Mouse (Mus musculus): ENCODE results near the gene Trabd2b.

Gene Trabd2b

GRCm38 (mm10) chr4:114537376-114537974 is 131.0 kb downstream of the Trabd2b start:
- intact Hi-C loops (cut with DNase I): no loop called here

DNA sequence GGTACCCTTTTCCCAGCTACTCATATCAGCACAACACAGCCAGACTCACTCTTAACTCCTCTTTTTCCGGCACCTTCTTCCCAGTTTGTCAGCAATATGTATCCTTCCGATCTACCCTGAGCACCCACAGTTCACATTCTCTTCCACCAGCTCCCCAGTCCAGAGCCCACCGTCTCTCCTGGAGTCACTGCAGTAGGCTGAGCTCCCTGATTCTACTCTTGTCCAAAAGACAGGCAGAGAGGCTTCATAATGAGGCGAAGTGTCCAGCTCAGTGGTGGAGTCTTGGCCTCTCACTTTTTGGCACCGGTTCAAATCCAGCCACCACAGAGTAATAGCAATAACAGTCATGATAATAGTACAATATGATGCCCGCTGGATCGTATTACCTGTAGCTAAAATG is 133.5 kb downstream of the Trabd2b start:
- intact Hi-C loops (cut with DNase I): no loop called here

DNA sequence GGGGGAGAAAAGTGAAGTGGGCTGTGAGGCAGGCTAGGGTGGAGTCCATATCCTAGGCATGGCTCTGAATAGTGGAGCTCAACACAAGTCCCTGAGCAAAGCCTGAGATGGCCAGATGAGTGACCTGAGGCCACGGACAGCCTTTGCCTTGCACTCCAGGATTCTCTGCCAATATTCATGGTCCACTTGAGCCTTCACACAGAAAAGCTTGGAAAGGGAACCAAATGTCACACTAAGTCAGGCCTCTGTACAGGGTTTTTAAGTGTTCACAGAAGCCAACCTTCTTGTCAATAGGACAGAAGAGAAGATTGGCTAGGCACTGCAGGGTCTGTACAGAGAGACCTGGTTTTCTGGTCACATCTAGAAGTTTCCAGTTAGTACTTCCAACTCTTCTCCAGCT is 134.7 kb downstream of the Trabd2b start:
- intact Hi-C loops (cut with DNase I): no loop called here

- intact Hi-C loops (cut with DNase I): no loop called here
These were observed 135.6 kb downstream of the Trabd2b start for GRCm38 (mm10) chr4:114542136-114542535.

- intact Hi-C loops (cut with DNase I): no loop called here
These were observed 139.1 kb downstream of the Trabd2b start for GRCm38 (mm10) chr4:114545481-114546200.

- intact Hi-C loops (cut with DNase I): no loop called here
These were observed 141.3 kb downstream of the Trabd2b start for GRCm38 (mm10) chr4:114547658-114548448.

DNA sequence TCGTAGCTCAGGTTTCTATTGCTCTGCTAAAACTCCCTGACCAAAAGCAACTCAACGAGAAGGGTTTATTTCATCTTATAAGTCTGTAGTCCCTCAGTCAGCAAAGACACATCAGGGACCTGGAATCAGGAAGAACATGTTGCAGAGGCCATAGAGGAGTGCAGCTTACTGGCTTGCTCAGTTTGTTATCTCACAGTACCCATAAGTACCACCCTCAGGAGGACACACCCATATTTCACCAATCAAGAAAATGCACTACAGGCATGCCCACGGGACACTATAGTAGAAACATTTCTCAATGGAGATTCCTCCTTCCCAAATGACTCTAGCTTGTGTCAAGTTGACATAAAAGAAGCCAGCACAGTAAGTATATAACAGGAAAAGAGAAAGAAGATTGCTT is 143.0 kb downstream of the Trabd2b start:
- intact Hi-C loops (cut with DNase I): no loop called here

DNA sequence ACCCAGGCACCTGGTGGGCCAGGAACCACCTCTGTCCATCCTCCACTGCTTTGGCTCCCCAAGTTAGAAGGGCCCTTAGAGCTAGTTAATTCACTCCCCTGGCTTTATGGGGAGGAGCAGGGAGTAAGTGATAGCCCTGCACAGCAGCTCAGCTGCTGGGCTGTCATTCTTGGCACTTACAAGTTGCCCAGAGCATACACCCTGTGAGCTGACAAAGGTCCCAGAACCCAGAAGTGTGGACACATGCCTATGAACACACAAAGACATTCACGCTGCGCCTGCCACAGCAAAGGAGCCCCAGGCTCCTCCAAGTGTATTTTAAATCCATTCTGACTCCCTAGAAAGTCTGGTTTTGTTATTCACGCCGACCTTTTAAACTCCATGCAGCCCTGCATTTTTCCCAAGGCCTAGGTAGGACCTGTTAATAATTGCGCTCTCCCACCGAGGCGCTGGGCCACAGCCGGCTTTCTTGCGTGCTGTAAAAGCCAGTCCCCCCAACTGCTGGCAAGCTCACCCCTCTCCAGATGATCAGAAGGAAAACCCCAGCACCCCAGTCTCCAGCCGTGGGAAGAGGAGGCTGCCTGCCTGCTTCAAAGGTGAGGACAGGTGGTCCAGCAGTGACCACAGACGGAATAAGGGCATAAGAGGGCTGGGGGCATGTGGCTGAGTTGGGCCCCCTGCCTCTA is 144.1 kb downstream of the Trabd2b start:
- intact Hi-C loops (cut with DNase I): no loop called here

- intact Hi-C loops (cut with DNase I): no loop called here
These were observed 150.4 kb downstream of the Trabd2b start for GRCm38 (mm10) chr4:114556880-114557279.

GRCm38 (mm10) chr4:114557731-114558130 is 151.2 kb downstream of the Trabd2b start:
- intact Hi-C loops (cut with DNase I): no loop called here

- intact Hi-C loops (cut with DNase I): no loop called here
These were observed 152.0 kb downstream of the Trabd2b start for GRCm38 (mm10) chr4:114558487-114558886.

DNA sequence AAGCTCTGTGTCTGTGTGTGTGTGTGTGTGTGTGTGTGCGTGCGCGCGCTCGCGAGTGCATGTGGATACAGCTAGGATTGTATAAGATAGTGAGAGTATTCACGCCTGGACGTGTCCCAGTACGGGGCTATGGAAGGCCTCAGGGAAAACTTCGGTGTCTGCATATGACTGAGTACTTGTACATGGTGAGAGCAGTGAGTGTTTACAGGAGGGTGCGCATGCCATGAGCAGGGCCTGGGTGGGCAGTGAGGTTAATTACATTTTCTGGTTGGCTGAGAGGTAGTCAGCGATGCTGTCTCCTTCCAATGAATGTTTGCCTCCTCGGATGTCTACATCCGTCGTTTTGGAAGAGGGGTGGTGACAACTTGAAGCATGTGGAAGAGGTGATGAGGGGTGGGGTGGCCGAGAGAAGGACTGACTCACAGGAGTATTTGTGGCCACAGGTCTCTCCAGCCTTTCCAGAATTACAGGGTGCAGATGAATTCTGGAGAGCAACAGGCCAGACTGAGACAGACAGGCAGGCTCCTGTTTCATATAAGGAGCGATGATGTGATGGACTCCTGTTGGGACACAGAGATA is 154.2 kb downstream of the Trabd2b start:
- intact Hi-C loops (cut with DNase I): no loop called here

- intact Hi-C loops (cut with DNase I): no loop called here
These were observed 157.7 kb downstream of the Trabd2b start for GRCm38 (mm10) chr4:114564131-114564695.

DNA sequence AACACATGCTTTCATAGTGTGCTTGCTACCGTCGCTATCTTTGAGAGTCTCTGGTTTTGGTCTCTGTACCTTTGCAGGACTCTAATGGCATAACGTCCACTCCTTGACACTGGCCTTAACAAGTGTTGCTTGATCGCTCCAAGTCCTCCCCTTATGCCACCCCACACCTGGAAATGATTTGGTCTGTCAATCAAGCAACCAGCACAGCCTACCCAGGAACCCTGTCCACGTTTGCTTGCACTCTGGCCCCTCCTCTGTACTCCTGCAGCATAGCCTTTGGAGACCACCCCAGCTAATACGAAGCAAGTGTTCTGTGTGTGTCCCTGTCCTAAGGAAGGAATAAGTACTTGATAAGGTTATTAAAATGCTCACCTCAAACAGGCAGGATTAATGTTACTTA is 161.1 kb downstream of the Trabd2b start:
- intact Hi-C loops (cut with DNase I): no loop called here

DNA sequence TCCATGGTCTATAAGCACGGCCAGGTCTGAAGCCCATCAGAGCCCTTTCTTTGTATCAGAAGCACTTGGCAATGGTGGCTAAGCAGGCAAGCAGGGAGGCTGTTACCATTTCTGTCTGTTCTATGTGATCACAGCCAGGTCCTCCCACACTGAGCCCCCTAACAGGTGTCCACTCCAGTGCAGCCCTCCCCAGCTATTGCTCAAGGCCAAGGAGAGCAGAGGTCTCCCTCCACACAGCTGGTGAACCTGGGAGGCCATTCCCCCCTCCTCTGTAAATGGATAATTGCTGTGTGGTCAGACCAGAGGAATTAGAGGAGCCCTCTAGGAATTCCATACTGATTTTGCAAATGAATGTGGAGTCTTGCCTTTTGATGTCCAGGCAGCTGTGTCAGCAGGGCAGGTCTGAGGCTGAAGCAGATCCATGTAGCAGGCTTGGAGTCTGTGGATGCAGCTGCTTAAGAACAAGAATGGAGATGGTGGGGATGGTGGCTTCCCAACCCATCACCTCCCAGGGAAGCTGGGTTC is 161.6 kb downstream of the Trabd2b start:
- intact Hi-C loops (cut with DNase I): no loop called here

DNA sequence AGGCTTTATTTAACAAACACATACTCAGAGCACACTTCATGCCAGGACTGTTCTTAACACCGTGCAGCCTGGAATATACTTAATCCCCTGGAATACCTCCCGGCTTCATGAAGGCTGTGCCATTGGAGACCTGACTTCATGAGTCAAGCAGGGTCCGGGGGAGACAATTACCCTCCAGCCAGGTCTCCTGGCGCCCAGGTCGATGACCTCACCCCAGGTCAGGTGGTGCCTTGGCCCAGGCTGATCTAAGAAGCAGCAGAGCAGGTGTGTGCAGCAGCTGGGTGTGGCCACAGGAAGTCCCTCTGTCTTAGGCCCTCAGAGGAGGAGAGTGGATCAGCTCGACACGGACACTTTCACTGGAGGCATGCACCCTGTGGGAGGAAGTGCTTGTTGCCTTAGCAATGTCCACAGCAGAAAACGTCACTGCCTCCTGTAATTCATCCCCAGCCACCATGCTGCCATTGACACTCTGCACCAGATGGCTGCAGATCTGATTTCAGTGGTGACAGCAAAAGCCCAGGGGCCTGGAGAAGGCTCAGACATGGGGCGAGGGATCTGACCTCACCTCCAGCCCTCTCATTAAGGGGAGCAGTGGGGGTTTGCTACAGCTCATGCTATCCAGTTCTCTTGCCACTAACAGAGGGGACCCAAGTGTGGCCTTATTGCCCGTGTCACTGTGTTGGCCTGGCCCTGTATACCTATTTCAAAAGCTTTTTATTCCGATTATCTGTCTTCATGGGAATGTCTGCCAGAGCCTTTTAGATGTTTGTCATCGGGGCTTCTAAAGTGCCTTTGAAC is 171.8 kb downstream of the Trabd2b start:
- intact Hi-C loops (cut with DNase I): no loop called here

DNA sequence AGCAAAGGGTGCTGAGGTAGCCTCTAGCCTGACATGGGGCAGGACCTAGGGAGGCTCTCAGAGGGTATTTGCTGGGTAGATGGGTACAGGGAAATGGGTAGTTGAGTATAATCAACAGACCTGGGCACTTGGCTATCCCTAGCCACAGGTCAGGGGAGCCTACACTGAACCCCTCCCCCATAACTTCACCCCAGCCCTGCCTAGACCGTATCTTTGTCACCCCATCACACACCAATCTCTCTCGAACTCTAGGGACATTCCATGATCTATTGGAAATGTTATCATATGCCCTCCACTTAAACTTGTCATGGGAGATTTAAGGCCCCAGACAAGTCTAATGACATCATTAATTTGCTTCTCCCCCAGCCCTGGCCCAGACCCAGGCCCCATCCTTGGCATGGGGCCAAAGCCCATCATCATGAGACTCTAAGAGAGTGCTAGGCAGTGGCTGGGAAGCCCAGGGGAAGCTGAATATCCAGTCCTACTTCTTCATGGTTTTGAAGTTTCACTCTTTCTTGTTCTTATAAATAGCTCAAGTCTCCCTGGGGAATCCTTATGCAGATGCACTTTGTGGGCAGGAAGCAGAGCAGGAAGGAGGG is 177.1 kb downstream of the Trabd2b start:
- intact Hi-C loops (cut with DNase I): no loop called here

GRCm38 (mm10) chr4:114584686-114585085 is 178.2 kb downstream of the Trabd2b start:
- intact Hi-C loops (cut with DNase I): no loop called here

- intact Hi-C loops (cut with DNase I): no loop called here
These were observed 187.2 kb downstream of the Trabd2b start for GRCm38 (mm10) chr4:114593554-114594215.

Measured in adrenal gland (tissue).